Mouse (Mus musculus): Measurements from ENCODE around the gene Zbtb39. TPM values are rescaled to one million over a fixed set of nuclear protein-coding genes. Genes with fewer than 3 reads are reported as not detected.

The Zbtb39 gene
- polyA plus RNA-seq, 1 experiment from 2014 or later = 3.5 TPM

GRCm38 (mm10) chr10:127730933-127731310 is 8.4 kb upstream of the Zbtb39 start:
- 7% methylated on average over 9 of the region's 9 CpGs for WGBS
- Histone ChIP-seq H3K36me3 (ENCODE audit: control insufficient read depth, insufficient read depth) (no peaks in the 10 kb centered on the region), H3K27ac (ENCODE audit: low read length) (no peak overlapping the region), H3K27me3 (replicated peaks; ENCODE audit: control insufficient read depth, insufficient read depth, low read length) (peaks cover 6% of the 10 kb centered on the region), H3K4me3 (replicated peaks; ENCODE audit: low read length) (no peak overlapping the region), H3K4me1 (replicated peaks; ENCODE audit: control insufficient read depth, insufficient read depth, low read length) (peaks cover 12% of the 10 kb centered on the region; the same call in 1 of the 2 replicates), H3K4me2 (ENCODE audit: low read length) (no peak overlapping the region), H3K9me3 (ENCODE audit: control insufficient read depth, low read length) (no peaks in the 10 kb centered on the region), H3K9ac (replicated peaks; ENCODE audit: low read depth, low read length) (0 out of 2 replicates have a peak overlapping the region, but pooled peaks have one; percentile 5)
- ATAC-seq = no peak

DNA sequence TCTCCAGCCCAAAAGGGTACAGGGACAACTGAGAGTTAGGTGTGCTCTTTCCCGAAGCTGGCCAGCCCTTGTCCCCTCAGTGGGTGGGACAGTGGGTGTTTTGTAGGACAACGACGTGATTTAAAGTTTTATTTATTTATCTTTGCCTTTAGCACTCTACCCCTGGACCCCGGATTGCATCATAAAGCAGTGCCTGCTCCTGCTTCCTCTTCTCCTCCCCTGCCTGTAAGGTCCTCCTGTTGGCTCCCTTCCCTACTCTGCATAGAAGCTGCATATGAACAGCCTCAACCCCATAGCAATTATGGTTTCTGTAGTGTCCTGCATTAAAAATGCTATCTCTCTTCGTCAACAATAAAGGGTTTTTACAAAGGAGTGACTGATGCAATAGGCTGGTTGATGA is 7.9 kb upstream of the Zbtb39 start:
- Histone ChIP-seq H3K27ac (ENCODE audit: low read length) (no peak overlapping the region), H3K27me3 (replicated peaks; ENCODE audit: control insufficient read depth, insufficient read depth, low read length) (peaks cover 9% of the 10 kb centered on the region), H3K4me2 (ENCODE audit: low read length) (no peak overlapping the region), H3K9ac (replicated peaks; ENCODE audit: low read depth, low read length) (no peak overlapping the region), H3K36me3 (ENCODE audit: control insufficient read depth, insufficient read depth) (no peaks in the 10 kb centered on the region), H3K4me1 (replicated peaks; ENCODE audit: control insufficient read depth, insufficient read depth, low read length) (peaks cover 12% of the 10 kb centered on the region; the same call in 1 of the 2 replicates), H3K9me3 (ENCODE audit: control insufficient read depth, low read length) (no peaks in the 10 kb centered on the region), H3K4me3 (replicated peaks; ENCODE audit: low read length) (no peak overlapping the region)
- WGBS = 42% methylated on average over 5 of the region's 5 CpGs
- ATAC-seq = no peak

DNA sequence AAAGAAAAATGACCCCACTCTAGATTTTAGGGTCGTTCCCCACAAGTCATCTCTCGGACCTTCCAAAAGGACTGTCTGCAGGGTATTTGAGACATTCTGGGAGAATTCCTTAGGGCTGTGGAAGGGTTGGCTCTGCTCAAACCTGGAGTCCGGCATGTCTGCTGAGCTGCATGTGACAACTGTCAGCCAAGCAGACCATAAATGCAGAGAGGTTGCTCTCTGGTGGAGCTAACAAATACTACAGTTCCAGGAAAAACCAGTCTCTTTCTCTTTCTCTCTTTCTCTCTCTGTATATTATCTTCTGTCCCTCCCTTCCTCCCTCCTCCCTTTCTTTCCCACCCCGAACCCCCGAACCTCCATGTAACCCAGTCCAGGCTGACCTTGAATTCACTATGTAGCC is 4.9 kb upstream of the Zbtb39 start:
- WGBS = 50% methylated on average over 5 of the region's 5 CpGs
- Histone ChIP-seq H3K4me3 (replicated peaks; ENCODE audit: low read length) (no peak overlapping the region), H3K4me2 (ENCODE audit: low read length) (no peak overlapping the region), H3K9me3 (ENCODE audit: control insufficient read depth, low read length) (no peaks in the 10 kb centered on the region), H3K9ac (replicated peaks; ENCODE audit: low read depth, low read length) (no peak overlapping the region), H3K4me1 (replicated peaks; ENCODE audit: control insufficient read depth, insufficient read depth, low read length) (peaks cover 10% of the 10 kb centered on the region; the same call in 1 of the 2 replicates), H3K27me3 (replicated peaks; ENCODE audit: control insufficient read depth, insufficient read depth, low read length) (peaks cover 9% of the 10 kb centered on the region), H3K36me3 (ENCODE audit: control insufficient read depth, insufficient read depth) (no peaks in the 10 kb centered on the region), H3K27ac (ENCODE audit: low read length) (no peak overlapping the region)
- no peak for ATAC-seq

- ATAC-seq = no peak
- H3K9me3 ChIP-seq (ENCODE audit: control insufficient read depth, low read length) = no peaks in the 10 kb centered on the region
- H3K9ac ChIP-seq (replicated peaks; ENCODE audit: low read depth, low read length) = no peak overlapping the region
- peaks cover 15% of the 10 kb centered on the region for H3K4me1 ChIP-seq (replicated peaks; ENCODE audit: control insufficient read depth, insufficient read depth, low read length)
- no peak overlapping the region for H3K4me3 ChIP-seq (replicated peaks; ENCODE audit: low read length)
- H3K27ac ChIP-seq (ENCODE audit: low read length) = no peak overlapping the region
- H3K4me2 ChIP-seq (ENCODE audit: low read length) = no peak overlapping the region
- peaks cover 9% of the 10 kb centered on the region for H3K27me3 ChIP-seq (replicated peaks; ENCODE audit: control insufficient read depth, insufficient read depth, low read length)
- H3K36me3 ChIP-seq (ENCODE audit: control insufficient read depth, insufficient read depth) = no peaks in the 10 kb centered on the region
- 84% methylated on average over 2 of the region's 2 CpGs for WGBS
Observed at GRCm38 (mm10) chr10:127736266-127736665, 3.1 kb upstream of the Zbtb39 start.

- ATAC-seq = no peak
- no peak overlapping the region for H3K9ac ChIP-seq (replicated peaks; ENCODE audit: low read depth, low read length)
- H3K4me2 ChIP-seq (ENCODE audit: low read length) = no peak overlapping the region
- no peak overlapping the region for H3K27ac ChIP-seq (ENCODE audit: low read length)
- peaks cover 4% of the 10 kb centered on the region; the same call in 1 of the 2 replicates for H3K36me3 ChIP-seq (ENCODE audit: control insufficient read depth, insufficient read depth)
- H3K4me3 ChIP-seq (replicated peaks; ENCODE audit: low read length) = no peak overlapping the region
- 84% methylated on average over 4 of the region's 4 CpGs for WGBS
- H3K9me3 ChIP-seq (ENCODE audit: control insufficient read depth, low read length) = no peaks in the 10 kb centered on the region
- peaks cover 9% of the 10 kb centered on the region for H3K27me3 ChIP-seq (replicated peaks; ENCODE audit: control insufficient read depth, insufficient read depth, low read length)
- peaks cover 14% of the 10 kb centered on the region for H3K4me1 ChIP-seq (replicated peaks; ENCODE audit: control insufficient read depth, insufficient read depth, low read length)
Observed at GRCm38 (mm10) chr10:127736916-127737315, 2.4 kb upstream of the Zbtb39 start.

GRCm38 (mm10) chr10:127737552-127737951 is 1.8 kb upstream of the Zbtb39 start:
- H3K9me3 ChIP-seq (ENCODE audit: control insufficient read depth, low read length) = no peaks in the 10 kb centered on the region
- no peak for ATAC-seq
- no peak overlapping the region for H3K9ac ChIP-seq (replicated peaks; ENCODE audit: low read depth, low read length)
- H3K27ac ChIP-seq (ENCODE audit: low read length) = no peak overlapping the region
- H3K4me3 ChIP-seq (replicated peaks; ENCODE audit: low read length) = no peak overlapping the region
- WGBS = 26% methylated on average over 2 of the region's 2 CpGs
- H3K4me2 ChIP-seq (ENCODE audit: low read length) = no peak overlapping the region
- peaks cover 14% of the 10 kb centered on the region for H3K4me1 ChIP-seq (replicated peaks; ENCODE audit: control insufficient read depth, insufficient read depth, low read length)
- peaks cover 10% of the 10 kb centered on the region; the same call in 1 of the 2 replicates for H3K36me3 ChIP-seq (ENCODE audit: control insufficient read depth, insufficient read depth)
- peaks cover 7% of the 10 kb centered on the region for H3K27me3 ChIP-seq (replicated peaks; ENCODE audit: control insufficient read depth, insufficient read depth, low read length)

DNA sequence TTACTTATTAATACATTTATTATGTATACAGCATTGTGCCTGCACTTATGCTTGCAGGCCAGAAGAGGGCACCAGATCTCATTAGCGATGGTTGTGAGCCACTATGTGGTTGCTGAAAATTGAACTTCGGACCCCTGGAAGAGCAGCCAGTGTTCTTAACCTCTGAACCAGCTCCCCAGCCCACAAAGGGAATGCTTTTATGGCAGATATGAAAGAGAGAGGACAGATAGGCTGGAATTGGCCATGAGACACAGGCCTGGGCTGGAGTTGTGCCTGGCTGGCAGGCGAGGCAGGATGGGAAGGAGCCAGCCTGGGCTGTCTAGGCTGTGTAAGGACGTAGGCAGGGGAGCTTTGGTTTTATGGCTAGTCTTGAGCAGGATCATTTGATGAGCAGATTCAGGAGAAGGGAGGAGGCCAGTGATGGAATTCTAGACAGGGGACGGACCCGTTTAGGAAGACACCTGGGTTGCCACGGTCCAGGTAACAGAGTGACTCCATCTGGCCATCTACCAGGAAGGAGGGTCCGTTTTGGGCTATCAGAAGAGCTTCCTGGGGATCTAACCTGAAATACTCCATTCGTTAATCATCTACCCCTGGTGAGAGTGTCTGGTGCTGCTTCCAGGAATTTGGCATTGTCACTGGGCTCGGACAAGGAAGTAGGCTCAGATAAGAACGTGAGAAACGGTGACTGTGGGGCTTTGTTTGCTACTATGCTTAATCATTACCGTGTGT is 1.0 kb upstream of the Zbtb39 start:
- Histone ChIP-seq H3K27ac (ENCODE audit: low read length) (no peak overlapping the region), H3K9me3 (ENCODE audit: control insufficient read depth, low read length) (no peaks in the 10 kb centered on the region), H3K4me3 (replicated peaks; ENCODE audit: low read length) (no peak overlapping the region), H3K27me3 (replicated peaks; ENCODE audit: control insufficient read depth, insufficient read depth, low read length) (peaks cover 6% of the 10 kb centered on the region), H3K4me2 (ENCODE audit: low read length) (no peak overlapping the region), H3K36me3 (ENCODE audit: control insufficient read depth, insufficient read depth) (peaks cover 18% of the 10 kb centered on the region), H3K9ac (replicated peaks; ENCODE audit: low read depth, low read length) (no peak overlapping the region), H3K4me1 (replicated peaks; ENCODE audit: control insufficient read depth, insufficient read depth, low read length) (peaks cover 14% of the 10 kb centered on the region)
- ATAC-seq = no peak
- WGBS = 55% methylated on average over 13 of the region's 13 CpGs

DNA sequence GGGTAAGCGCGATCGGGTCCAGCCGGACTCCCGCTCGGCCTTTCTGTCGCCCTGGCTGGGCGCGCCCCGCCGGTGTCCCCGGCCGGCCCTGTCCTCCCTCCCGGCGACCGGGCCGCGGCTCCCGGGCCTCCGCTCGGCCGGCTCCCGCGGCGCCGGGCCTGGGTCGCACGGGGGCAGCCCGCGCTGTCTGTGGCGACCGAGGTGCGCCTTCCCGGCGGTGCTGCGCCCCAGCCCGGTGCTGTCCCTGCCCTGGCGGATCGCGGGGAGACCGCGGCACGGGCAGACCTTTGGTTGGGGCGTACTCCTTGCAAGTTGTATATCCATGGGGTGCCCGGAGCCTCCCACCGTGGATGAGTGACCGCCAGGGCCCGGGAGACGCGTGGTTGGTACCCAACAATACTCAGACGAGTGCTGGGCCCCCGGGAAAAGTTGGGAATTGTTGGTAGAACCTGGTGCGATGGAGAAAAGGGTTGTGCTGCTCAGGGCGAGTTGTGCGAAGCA is 373 bp downstream of the Zbtb39 start:
- peak; percentile 65 for ATAC-seq

DNA sequence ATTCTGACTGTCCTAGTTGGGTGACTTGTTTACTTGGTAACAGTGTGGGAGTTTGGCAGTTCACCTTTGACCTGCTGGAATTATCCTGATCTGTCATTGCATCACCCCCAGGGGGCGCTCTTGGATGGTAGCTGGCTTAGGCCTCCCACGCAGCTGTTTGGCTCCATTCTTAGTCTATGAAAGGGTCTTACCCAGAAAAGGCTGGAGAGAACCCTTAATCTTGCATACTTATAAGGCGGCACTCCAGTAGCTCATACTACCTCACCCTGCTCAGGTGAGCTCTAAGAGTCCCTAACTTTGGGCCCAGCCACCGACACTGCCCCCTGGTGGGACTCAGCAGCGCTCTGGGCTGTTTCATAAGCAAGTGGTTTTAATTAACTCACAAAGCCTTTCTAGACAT is 5.3 kb downstream of the Zbtb39 start:
- H3K27ac ChIP-seq (ENCODE audit: low read length) = no peak overlapping the region
- no peak for ATAC-seq
- WGBS = 62% methylated on average over 5 of the region's 5 CpGs
- no peak overlapping the region for H3K9ac ChIP-seq (replicated peaks; ENCODE audit: low read depth, low read length)
- no peaks in the 10 kb centered on the region for H3K27me3 ChIP-seq (replicated peaks; ENCODE audit: control insufficient read depth, insufficient read depth, low read length)
- peaks cover 35% of the 10 kb centered on the region for H3K36me3 ChIP-seq (ENCODE audit: control insufficient read depth, insufficient read depth)
- H3K9me3 ChIP-seq (ENCODE audit: control insufficient read depth, low read length) = no peaks in the 10 kb centered on the region
- no peak overlapping the region for H3K4me2 ChIP-seq (ENCODE audit: low read length)
- H3K4me3 ChIP-seq (replicated peaks; ENCODE audit: low read length) = no peak overlapping the region
- H3K4me1 ChIP-seq (replicated peaks; ENCODE audit: control insufficient read depth, insufficient read depth, low read length) = peaks cover 11% of the 10 kb centered on the region

More for the DNA sequence above, 373 bp downstream of the Zbtb39 start:
- H3K4me3 ChIP-seq (replicated peaks; ENCODE audit: low read length) = peak overlapping the region; percentile 88
- H3K27me3 ChIP-seq (replicated peaks; ENCODE audit: control insufficient read depth, insufficient read depth, low read length) = 0 out of 2 replicates have a peak, but pooled peaks cover 3% of the 10 kb centered on the region
- H3K9me3 ChIP-seq (ENCODE audit: control insufficient read depth, low read length) = no peaks in the 10 kb centered on the region
- H3K4me1 ChIP-seq (replicated peaks; ENCODE audit: control insufficient read depth, insufficient read depth, low read length) = peaks cover 14% of the 10 kb centered on the region
- peaks cover 30% of the 10 kb centered on the region for H3K36me3 ChIP-seq (ENCODE audit: control insufficient read depth, insufficient read depth)
- peak overlapping the region; percentile 47 for H3K27ac ChIP-seq (ENCODE audit: low read length)
- peak overlapping the region; percentile 81 for H3K4me2 ChIP-seq (ENCODE audit: low read length)
- WGBS = under 1% methylated on average over 52 of the region's 55 CpGs
- H3K9ac ChIP-seq (replicated peaks; ENCODE audit: low read depth, low read length) = peak overlapping the region; percentile 94

Data from forebrain, embryonic 16.5 days (tissue).